Mouse (Mus musculus) intestine, embryonic 16.5 days (tissue): ENCODE results near the gene Renbp. TPM values are rescaled to one million over a fixed set of nuclear protein-coding genes. Genes with fewer than 3 reads are reported as not detected.

Experiments
- ATAC-seq: fragments of 200-750 bp; cut with Nextera tagmentation; 2 replicates; pipeline ENCODE4 v1.8.0; 2017; ENCODE audit warnings: moderate TSS enrichment, moderate library complexity
- H3K27ac ChIP-seq: fragments of 300-500 bp; sonication (generic); 2 replicates; pipeline ENCODE4 v1.5.1; 2014; ENCODE audit warnings: mild to moderate bottlenecking, low read length
- H3K27me3 ChIP-seq: fragments of 300-500 bp; sonication (generic); replicated peaks from 2 replicates; pipeline ENCODE4 v1.6.1; 2014; ENCODE audit warnings: low read length, control low read depth, mixed read lengths; ENCODE audit not compliant: control insufficient read depth, insufficient read depth
- H3K36me3 ChIP-seq: fragments of 300-500 bp; sonication (generic); 2 replicates; pipeline ENCODE4 v1.6.1; 2014; ENCODE audit warnings: low read length, control low read depth; ENCODE audit not compliant: control insufficient read depth, insufficient read depth
- H3K4me1 ChIP-seq: fragments of 300-500 bp; sonication (generic); 2 replicates; pipeline ENCODE4 v1.6.1; 2014; ENCODE audit warnings: low read length, control low read depth, mixed read lengths; ENCODE audit not compliant: control insufficient read depth, insufficient read depth
- H3K4me2 ChIP-seq: fragments of 300-500 bp; sonication (generic); 2 replicates; pipeline ENCODE4 v1.6.1; 2014; ENCODE audit warnings: low read depth, low read length, control low read depth
- H3K4me3 ChIP-seq: fragments of 300-500 bp; sonication (generic); 2 replicates; pipeline ENCODE4 v1.5.1; 2014; ENCODE audit warnings: mild to moderate bottlenecking, low read length
- H3K9ac ChIP-seq: fragments of 300-500 bp; sonication (generic); 2 replicates; pipeline ENCODE4 v1.6.1; 2014; ENCODE audit warnings: low read depth, low read length
- H3K9me3 ChIP-seq: fragments of 300-500 bp; sonication (generic); 2 replicates; pipeline ENCODE4 v1.6.1; 2016; ENCODE audit warnings: low read length, control low read depth; ENCODE audit not compliant: control insufficient read depth
- WGBS: fragments of 180-500 bp; shearing (Covaris S2); extraction: QIAGEN DNeasy Blood & Tissue Kit; methylation state at CpG from one replicate; pipeline ENCODE4 v1.1.7; 2014; 5-methylcytosine and 5-hydroxymethylcytosine counted together
- polyA plus RNA-seq: library from polyadenylated mRNA; unstranded; fragments of >200 nt; fragmentation: Nextera tagmentation; extraction: Ambion mirVana; gene quantifications from 2 replicates; pipeline ENCODE4 v1.2.1, GENCODE M21; 2015

Renbp gene
- polyA plus RNA-seq = 351 and 523 TPM in 2 replicates

DNA sequence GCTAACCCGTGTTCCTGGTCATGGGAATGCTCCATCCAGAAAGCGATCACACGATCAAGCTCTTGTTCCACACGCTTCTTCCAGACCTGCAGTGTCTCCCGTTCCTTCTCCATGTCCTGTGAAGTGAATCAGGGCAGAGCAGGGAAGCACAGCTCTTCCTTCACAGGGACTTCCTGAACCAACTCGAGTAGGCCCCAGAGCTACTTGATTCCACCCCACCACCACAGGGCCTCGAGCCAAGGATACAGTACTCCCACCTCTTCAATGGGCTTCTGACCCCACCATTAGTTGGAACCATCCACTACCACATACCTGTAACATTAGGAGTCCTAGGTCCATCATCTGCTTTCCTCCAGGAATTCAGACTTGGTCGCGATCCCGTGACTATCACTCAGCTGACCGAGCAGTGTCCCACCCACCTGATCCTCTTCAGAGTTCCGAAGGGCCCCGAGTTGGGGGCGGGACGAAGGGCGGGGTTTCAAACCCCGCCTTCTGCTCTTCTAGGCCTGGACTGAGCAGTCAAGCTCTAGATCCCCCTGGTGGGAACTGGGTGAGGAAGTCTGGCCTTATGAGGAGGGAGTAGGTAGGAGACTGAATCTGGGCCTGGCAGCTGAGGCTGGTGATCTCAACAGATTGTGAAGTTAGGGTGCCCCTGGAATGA is at the start of gene Renbp:
Gene Renbp (minus strand): TSS at position 449 of the 661 bp plus-strand sequence.
- peak within 1 kb of the TSS; percentile 43 for H3K4me3 ChIP-seq
- no peaks in the 10 kb centered on the region for H3K9me3 ChIP-seq
- peak within 1 kb of the TSS; percentile 42; the same call in 1 of the 2 replicates for H3K27ac ChIP-seq
- no peaks in the 10 kb centered on the region for H3K27me3 ChIP-seq
- peak within 1 kb of the TSS; percentile 34 for H3K4me2 ChIP-seq
- WGBS = 41% methylated on average over 17 of the region's 17 CpGs
- peak within 1 kb of the TSS; percentile 59 for H3K9ac ChIP-seq
- ATAC-seq = peak; percentile 94
- no peaks in the 10 kb centered on the region; the same call in none of the 2 replicates for H3K4me1 ChIP-seq
- H3K36me3 ChIP-seq = no peaks in the 10 kb centered on the region

- no peak overlapping the region for H3K4me2 ChIP-seq
- no peak overlapping the region for H3K27ac ChIP-seq
- H3K36me3 ChIP-seq = no peaks in the 10 kb centered on the region
- H3K9me3 ChIP-seq = no peaks in the 10 kb centered on the region
- H3K4me1 ChIP-seq = no peaks in the 10 kb centered on the region
- WGBS = 57% methylated on average over 1 of the region's 1 CpGs
- ATAC-seq = no peak
- H3K9ac ChIP-seq = no peak overlapping the region
- H3K4me3 ChIP-seq = no peak overlapping the region
- H3K27me3 ChIP-seq = no peaks in the 10 kb centered on the region
These were observed 47.1 kb upstream of the Renbp start for GRCm38 (mm10) chrX:73977783-73978182.

GRCm38 (mm10) chrX:73976283-73976682 is 45.6 kb upstream of the Renbp start:
- ATAC-seq = no peak
- H3K27me3 ChIP-seq = no peaks in the 10 kb centered on the region

DNA sequence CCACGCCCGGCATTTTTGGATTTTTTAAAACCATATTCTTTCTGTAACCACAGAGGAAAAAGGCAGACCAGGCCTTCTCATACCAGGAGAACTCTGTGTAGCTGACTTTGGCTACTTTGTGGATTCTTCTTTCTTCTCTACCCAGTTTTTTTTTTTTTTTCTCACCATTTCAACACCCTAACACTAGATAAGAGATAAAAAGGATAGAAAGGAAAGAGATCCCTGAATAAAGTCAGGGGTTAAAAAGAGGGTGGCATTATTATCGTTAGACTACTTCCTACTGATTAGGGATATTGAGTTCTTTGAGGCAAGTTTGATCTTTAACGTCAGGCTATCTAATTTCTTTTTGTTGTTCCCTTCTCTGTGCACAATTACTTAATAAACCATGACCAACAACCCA is 42.1 kb upstream of the Renbp start:
- Histone ChIP-seq H3K9ac (no peak overlapping the region), H3K4me2 (no peak overlapping the region), H3K4me3 (no peak overlapping the region), H3K27ac (no peak overlapping the region), H3K9me3 (no peaks in the 10 kb centered on the region), H3K27me3 (no peaks in the 10 kb centered on the region), H3K4me1 (no peaks in the 10 kb centered on the region), H3K36me3 (no peaks in the 10 kb centered on the region)
- 72% methylated on average over 4 of the region's 4 CpGs for WGBS
- no peak for ATAC-seq

More at GRCm38 (mm10) chrX:73976283-73976682, 45.6 kb upstream of the Renbp start:
- Histone ChIP-seq H3K9me3 (no peaks in the 10 kb centered on the region), H3K27ac (no peak overlapping the region), H3K4me2 (no peak overlapping the region), H3K36me3 (no peaks in the 10 kb centered on the region), H3K4me3 (no peak overlapping the region), H3K9ac (no peak overlapping the region), H3K4me1 (no peaks in the 10 kb centered on the region)
- 92% methylated on average over 2 of the region's 2 CpGs for WGBS

GRCm38 (mm10) chrX:73970781-73971180 is 40.1 kb upstream of the Renbp start:
- Histone ChIP-seq H3K4me3 (no peak overlapping the region), H3K27me3 (no peaks in the 10 kb centered on the region), H3K9me3 (no peaks in the 10 kb centered on the region), H3K9ac (no peak overlapping the region), H3K4me2 (no peak overlapping the region), H3K36me3 (no peaks in the 10 kb centered on the region), H3K4me1 (no peaks in the 10 kb centered on the region), H3K27ac (no peak overlapping the region)
- no peak for ATAC-seq

DNA sequence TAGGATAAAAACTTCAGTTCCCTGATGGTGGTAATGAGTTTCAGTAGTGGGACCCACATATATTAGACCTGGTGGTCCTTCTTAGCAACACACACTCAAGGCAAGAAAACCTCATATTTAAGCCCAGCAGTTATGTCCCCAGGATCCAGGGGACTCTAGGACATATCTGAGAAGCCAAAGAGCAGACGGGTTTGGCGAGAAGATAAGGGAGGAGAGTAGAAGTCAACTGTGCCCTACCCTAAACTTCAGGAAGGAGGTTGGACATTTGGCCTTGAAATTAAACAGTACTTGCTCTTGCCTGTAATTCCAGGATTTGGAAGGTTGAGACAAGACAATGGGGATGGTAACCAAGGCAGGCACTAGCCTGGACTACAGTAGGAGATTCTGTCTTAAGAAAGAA is 39.1 kb upstream of the Renbp start:
- Histone ChIP-seq H3K36me3 (no peaks in the 10 kb centered on the region), H3K9me3 (no peaks in the 10 kb centered on the region), H3K27ac (no peak overlapping the region), H3K4me3 (no peak overlapping the region), H3K4me2 (no peak overlapping the region), H3K9ac (no peak overlapping the region), H3K4me1 (no peaks in the 10 kb centered on the region), H3K27me3 (no peaks in the 10 kb centered on the region)
- WGBS = 82% methylated on average over 2 of the region's 2 CpGs
- ATAC-seq = no peak

DNA sequence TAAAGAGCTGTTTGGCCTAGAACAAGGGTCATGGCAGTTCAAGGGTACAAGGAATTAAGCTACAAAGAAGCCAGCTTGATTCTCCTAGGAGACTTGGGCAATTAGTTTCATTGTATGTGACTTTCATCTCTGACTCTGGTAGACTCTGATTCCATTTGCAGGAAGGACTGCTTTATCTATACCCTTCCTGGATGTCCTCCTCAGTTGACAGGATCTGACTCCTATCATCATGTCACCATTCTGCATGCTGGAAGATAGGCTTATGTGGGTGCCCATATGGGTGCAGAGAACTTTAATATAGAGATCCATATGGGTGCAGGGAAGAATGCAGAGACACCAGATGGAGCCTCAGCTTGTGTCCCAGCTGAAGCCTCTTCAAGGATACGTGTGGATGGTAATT is 38.5 kb upstream of the Renbp start:
- Histone ChIP-seq H3K4me2 (no peak overlapping the region), H3K4me3 (no peak overlapping the region), H3K4me1 (no peaks in the 10 kb centered on the region), H3K9ac (no peak overlapping the region), H3K9me3 (no peaks in the 10 kb centered on the region), H3K27me3 (no peaks in the 10 kb centered on the region), H3K36me3 (no peaks in the 10 kb centered on the region), H3K27ac (no peak overlapping the region)
- WGBS = 86% methylated on average over 1 of the region's 1 CpGs
- ATAC-seq = no peak

- H3K9ac ChIP-seq = peak overlapping the region; percentile 78
- no peaks in the 10 kb centered on the region for H3K36me3 ChIP-seq
- H3K9me3 ChIP-seq = no peaks in the 10 kb centered on the region
- 11% methylated on average over 52 of the region's 60 CpGs for WGBS
- no peaks in the 10 kb centered on the region for H3K27me3 ChIP-seq
- peak overlapping the region; percentile 49 for H3K4me2 ChIP-seq
- ATAC-seq = peak; percentile 85
- H3K4me1 ChIP-seq = peaks cover 9% of the 10 kb centered on the region
- peak overlapping the region; percentile 99 for H3K27ac ChIP-seq
- peak overlapping the region; percentile 70 for H3K4me3 ChIP-seq
These were observed 36.8 kb upstream of the Renbp start for GRCm38 (mm10) chrX:73967177-73968075.

DNA sequence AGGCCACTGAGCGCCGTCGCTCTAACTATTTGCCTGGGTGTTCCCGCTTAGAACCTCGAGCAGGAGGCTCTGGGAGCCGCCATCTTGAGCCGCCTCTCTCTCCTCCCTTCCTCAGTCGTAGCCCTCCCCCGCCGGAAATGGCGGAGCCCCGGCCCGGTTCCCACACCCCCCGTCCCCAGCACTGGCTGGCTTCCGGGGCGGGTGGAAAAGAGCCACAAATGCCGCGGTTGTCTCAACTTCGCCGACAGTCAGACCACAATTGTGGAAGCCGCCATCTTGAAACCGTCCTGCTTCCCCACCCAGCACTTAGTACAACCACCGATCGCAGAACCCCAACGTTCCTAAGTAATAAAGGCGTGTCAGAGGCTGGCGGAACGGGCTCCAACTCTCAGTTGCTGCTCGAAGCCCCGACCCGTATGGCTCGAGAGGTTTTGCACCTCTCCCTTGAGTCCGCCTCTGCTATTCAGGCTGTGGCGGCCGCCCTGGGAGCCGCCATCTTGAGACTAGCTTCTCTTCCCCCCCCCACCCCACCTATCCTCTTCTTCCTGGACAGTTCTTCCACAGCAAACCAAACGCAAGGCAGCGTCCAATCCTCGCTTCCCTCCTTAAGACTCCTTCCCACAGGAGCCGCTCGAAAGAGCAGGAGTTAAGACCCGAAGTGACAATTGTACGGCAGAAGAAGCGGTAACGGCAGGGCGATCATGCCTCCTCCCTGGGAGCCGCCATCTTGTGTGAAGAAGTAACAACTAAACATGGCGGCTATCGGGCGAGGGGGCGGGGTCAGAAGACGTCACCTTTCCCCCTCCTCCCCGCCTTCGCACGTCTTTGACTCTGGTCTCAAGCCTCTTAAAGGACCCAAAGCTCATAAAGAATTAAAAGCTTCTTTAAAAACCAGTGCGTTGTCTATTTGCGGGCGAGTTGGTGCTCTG is 35.9 kb upstream of the Renbp start, which contains the start of gene Hcfc1:
Gene Hcfc1 (minus strand): TSS at position 110 of the 929 bp plus-strand sequence.
- peak within 1 kb of the TSS; percentile 99 for H3K27ac ChIP-seq
- H3K9me3 ChIP-seq = no peaks in the 10 kb centered on the region
- peak; percentile 73 for ATAC-seq
- H3K27me3 ChIP-seq = no peaks in the 10 kb centered on the region
- peaks cover 12% of the 10 kb centered on the region for H3K4me1 ChIP-seq
- peak within 1 kb of the TSS; percentile 49 for H3K4me2 ChIP-seq
- H3K4me3 ChIP-seq = peak within 1 kb of the TSS; percentile 70
- H3K36me3 ChIP-seq = no peaks in the 10 kb centered on the region
- H3K9ac ChIP-seq = peak within 1 kb of the TSS; percentile 78
- 11% methylated on average over 55 of the region's 58 CpGs for WGBS
